8 mouse cellular contexts compared by ENCODE assay signal in the genomic region with DNA sequence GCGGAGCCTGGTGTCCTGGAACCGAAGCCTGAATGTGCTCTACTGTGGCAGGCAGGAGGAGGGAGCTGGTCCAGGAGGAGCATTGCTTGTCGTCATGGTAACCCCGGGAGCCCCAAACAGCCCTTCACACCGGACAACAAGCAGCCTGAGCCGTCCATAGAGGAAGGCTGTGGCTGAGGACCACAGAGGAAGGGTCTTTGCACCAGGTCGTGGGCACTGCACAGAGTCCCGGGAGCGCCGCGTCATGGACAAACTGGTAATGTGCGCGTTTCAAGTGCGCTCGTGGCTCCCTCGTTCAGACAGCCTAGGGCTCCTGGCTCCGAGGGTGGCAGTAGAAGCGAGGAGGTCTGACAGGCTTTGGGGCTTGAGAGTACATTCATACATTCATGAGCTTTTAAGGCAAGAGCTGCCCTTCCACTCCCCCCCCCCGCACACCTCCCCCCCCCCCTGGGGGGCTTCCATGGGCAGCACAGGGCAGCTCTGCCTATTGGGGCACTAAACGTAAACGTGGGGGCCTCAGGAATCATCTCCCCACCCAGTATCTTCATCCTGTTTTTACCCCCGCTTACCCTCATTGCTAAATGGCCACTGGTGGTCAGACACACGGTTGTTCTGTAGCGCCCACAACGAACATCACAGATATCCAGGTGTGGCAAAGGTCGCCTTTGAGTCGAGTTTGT. TPM values are rescaled to one million over a fixed set of nuclear protein-coding genes. Genes with fewer than 3 reads are reported as not detected.
DNase-seq lines count a peak whose midpoint lies in the region; ATAC-seq and TF ChIP-seq lines count a peak whose summit lies in the region.

No protein-coding gene starts in this region.

- H3K4me1 ChIP-seq in cerebellum, adult 2 months (ENCODE audit: control insufficient read depth, insufficient read depth, low read length) = 0 out of 2 replicates have a peak, but pooled peaks cover 3% of the 10 kb centered on the region
- H3K4me1 ChIP-seq in intestine, embryonic 16.5 days (ENCODE audit: control insufficient read depth, insufficient read depth, low read length) = peaks cover 10% of the 10 kb centered on the region
- H3K4me1 ChIP-seq in limb, embryonic 10.5 days = peaks cover 17% of the 10 kb centered on the region

- H3K9ac ChIP-seq in intestine, embryonic 16.5 days (ENCODE audit: low read depth, low read length) = peak overlapping the region; percentile 40; the same call in 1 of the 2 replicates

- peak overlapping the region; percentile 69 for H3K4me2 ChIP-seq in intestine, embryonic 16.5 days (ENCODE audit: low read depth, low read length)

- H3K9me3 ChIP-seq in intestine, embryonic 16.5 days (ENCODE audit: control insufficient read depth, low read length) = no peaks in the 10 kb centered on the region
- no peaks in the 10 kb centered on the region for H3K9me3 ChIP-seq in limb, embryonic 10.5 days (replicated peaks)

- no peak for TF ChIP-seq CTCF in cerebellum, adult 2 months (IDR thresholded peaks at IDR 0.05; ENCODE audit: borderline replicate concordance, insufficient read depth, low read depth, low read length)

- H3K27me3 ChIP-seq in cerebellum, adult 2 months (ENCODE audit: control insufficient read depth, insufficient read depth, low read length) = no peaks in the 10 kb centered on the region
- H3K27me3 ChIP-seq in intestine, embryonic 16.5 days (replicated peaks; ENCODE audit: control insufficient read depth, insufficient read depth, low read length) = no peaks in the 10 kb centered on the region
- peaks cover 21% of the 10 kb centered on the region; the same call in 1 of the 2 replicates for H3K27me3 ChIP-seq in limb, embryonic 10.5 days (ENCODE audit: low read depth, poor library complexity, severe bottlenecking)

- TF ChIP-seq POLR2A in cerebellum, adult 2 months (IDR thresholded peaks at IDR 0.05; ENCODE audit: borderline replicate concordance, insufficient read depth, low read length) = no peak

- 17% methylated on average over 27 of the region's 27 CpGs for WGBS in cerebellum, adult 2 months
- WGBS in intestine, embryonic 16.5 days = 9% methylated on average over 27 of the region's 27 CpGs
- 7% methylated on average over 27 of the region's 27 CpGs for WGBS in limb, embryonic 10.5 days

- DNase-seq in ZHBTc4 (ENCODE audit: low read depth, low spot score) = peak; percentile 59
- DNase-seq in cerebellum, adult 2 months = peak; percentile 37 to 49
- DNase-seq in forelimb bud, embryonic 11.5 days (ENCODE audit: low read depth, low spot score) = peak; percentile 70
- peak; percentile 72 for DNase-seq in limb, embryonic 10.5 days (ENCODE audit: low spot score)
- peak; percentile 7 for DNase-seq in naive thymus-derived CD4-positive, alpha-beta T cell, adult 2 months (ENCODE audit: low read depth)
- DNase-seq in urinary bladder, postnatal 14 days (ENCODE audit: low spot score) = no peak
- DNase-seq in thymus, postnatal 10 days (ENCODE audit: low spot score in 2 of 2) = no peak

- no peak overlapping the region for H3K27ac ChIP-seq in cerebellum, adult 2 months (ENCODE audit: insufficient read depth, low read length)
- no peak overlapping the region for H3K27ac ChIP-seq in intestine, embryonic 16.5 days (ENCODE audit: low read length)
- H3K27ac ChIP-seq in limb, embryonic 10.5 days = no peak overlapping the region

- H3K36me3 ChIP-seq in intestine, embryonic 16.5 days (ENCODE audit: control insufficient read depth, insufficient read depth, low read length) = no peaks in the 10 kb centered on the region
- no peaks in the 10 kb centered on the region for H3K36me3 ChIP-seq in limb, embryonic 10.5 days

- no peak for ATAC-seq in intestine, embryonic 16.5 days

- peak overlapping the region; percentile 48 for H3K4me3 ChIP-seq in cerebellum, adult 2 months (replicated peaks; ENCODE audit: insufficient read depth, low read depth, low read length)
- peak overlapping the region; percentile 37 for H3K4me3 ChIP-seq in intestine, embryonic 16.5 days (ENCODE audit: low read length)
- peak overlapping the region; percentile 46 for H3K4me3 ChIP-seq in limb, embryonic 10.5 days

RNA-seq across cellular contexts. Expression of a gene that starts 48.6 kb away (rescaled TPM):
- 0.25 TPM in 2 replicates for polyA plus RNA-seq in cerebellum, adult 2 months (2012; rRNA removed)
- polyA plus RNA-seq in intestine, embryonic 16.5 days (2015; fragmentation: Nextera tagmentation; extraction: Ambion mirVana) = 0.01 TPM in 2 replicates
- not detected in 2 replicates for polyA plus RNA-seq in limb, embryonic 10.5 days (2016; fragmentation: Nextera tagmentation; extraction: Ambion mirVana)

Comparison
In these comparisons a context has a peak if more than half of its experiments do, and no peak if none do; other contexts are left out.
1. DNase-seq: peak in ZHBTc4 (single experiment), cerebellum, adult 2 months (2 of 2), forelimb bud, embryonic 11.5 days (single experiment), limb, embryonic 10.5 days (single experiment) and naive thymus-derived CD4-positive, alpha-beta T cell, adult 2 months (single experiment); none in urinary bladder, postnatal 14 days (single experiment) and thymus, postnatal 10 days (0 of 2).
2. Peak in every context shown above with its lines, with median percentiles within 50 percentile points of each other: H3K4me3 ChIP-seq.